Mouse (Mus musculus): ENCODE data around the gene Tdrd7. TPM values are rescaled to one million over a fixed set of nuclear protein-coding genes. Genes with fewer than 3 reads are reported as not detected.

Tdrd7 gene
- polyA plus RNA-seq, 1 experiment: 29.5 TPM

DNA sequence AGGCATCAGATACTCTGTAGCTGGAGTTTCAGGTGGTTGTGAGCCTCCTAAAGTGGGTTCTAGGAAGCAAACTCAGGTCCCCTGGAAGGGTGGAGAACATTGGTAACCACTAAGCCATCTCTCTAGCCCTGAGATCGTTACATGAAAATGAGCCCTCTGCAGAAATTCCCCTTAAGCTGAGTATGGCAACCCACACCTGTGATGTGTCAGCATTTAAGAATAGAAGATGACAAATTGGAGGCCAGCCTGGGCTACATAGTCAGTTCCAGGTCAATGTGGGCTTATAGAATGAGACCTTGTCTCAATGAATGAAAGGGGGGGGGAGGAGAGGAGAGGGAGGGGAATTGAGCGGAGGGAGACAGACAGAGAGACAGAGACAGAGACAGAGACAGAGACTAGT is 46.6 kb downstream of the Tdrd7 start:
- no peaks in the 10 kb centered on the region for H3K4me1 ChIP-seq (ENCODE audit: control insufficient read depth, insufficient read depth, low read length)
- no peak overlapping the region for H3K4me3 ChIP-seq (ENCODE audit: insufficient read depth, low read length)
- TF ChIP-seq POLR2A (IDR thresholded peaks at IDR 0.05; ENCODE audit: extremely low read depth, insufficient read depth, low read length) (no peak), CTCF (IDR thresholded peaks at IDR 0.05; ENCODE audit: extremely low read depth, insufficient read depth, low read length) (no peak)
- H3K27ac ChIP-seq (ENCODE audit: insufficient read depth, low read length): no peak overlapping the region

DNA sequence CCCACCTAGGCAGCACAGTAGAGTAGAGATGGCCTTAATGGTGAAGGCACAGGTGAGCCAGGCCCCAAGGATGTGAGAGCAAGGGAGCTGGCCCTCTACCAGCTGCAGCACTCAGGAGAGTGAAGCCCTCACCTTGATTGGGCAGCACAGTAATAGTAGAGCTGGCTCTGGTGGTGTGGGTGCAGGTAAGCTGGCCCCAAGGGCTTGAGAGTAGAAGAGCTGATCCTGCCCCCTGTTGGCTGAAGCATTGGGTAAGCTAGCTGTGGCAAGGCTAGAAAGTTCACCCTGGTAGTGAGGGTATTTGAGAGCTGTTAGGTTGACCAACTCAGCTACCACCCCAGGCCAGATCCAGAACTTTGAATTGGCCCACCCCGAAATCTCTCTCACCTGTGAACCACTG is 50.5 kb downstream of the Tdrd7 start:
- TF ChIP-seq CTCF (IDR thresholded peaks at IDR 0.05; ENCODE audit: extremely low read depth, insufficient read depth, low read length): no peak
- no peak for TF ChIP-seq POLR2A (IDR thresholded peaks at IDR 0.05; ENCODE audit: extremely low read depth, insufficient read depth, low read length)
- no peaks in the 10 kb centered on the region for H3K4me1 ChIP-seq (ENCODE audit: control insufficient read depth, insufficient read depth, low read length)
- H3K4me3 ChIP-seq (ENCODE audit: insufficient read depth, low read length): no peak overlapping the region
- no peak overlapping the region for H3K27ac ChIP-seq (ENCODE audit: insufficient read depth, low read length)

DNA sequence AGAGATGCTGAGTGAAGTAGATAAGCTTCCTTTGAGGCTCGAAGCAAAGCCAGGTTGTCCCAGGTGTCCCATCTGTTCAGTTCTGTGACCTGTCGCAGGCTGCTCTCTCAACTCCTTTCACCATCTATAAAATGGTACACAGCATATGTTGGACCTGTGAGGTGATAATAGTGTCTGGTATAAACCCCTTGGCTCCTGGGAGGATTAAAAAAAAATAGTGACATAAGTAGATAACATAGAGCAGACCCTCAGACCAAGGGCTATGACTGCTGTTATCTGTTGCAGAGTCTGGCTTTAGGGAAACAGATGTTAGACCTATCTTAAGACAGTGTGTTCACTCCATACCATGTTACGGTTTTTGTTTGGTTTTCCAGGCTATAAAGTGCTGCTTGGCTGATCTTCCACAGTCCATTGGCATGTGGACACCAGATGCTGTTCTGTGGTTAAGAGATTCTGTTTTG is 57.9 kb downstream of the Tdrd7 start:
- no peak overlapping the region for H3K4me3 ChIP-seq (ENCODE audit: insufficient read depth, low read length)
- no peaks in the 10 kb centered on the region for H3K4me1 ChIP-seq (ENCODE audit: control insufficient read depth, insufficient read depth, low read length)
- TF ChIP-seq POLR2A (IDR thresholded peaks at IDR 0.05; ENCODE audit: extremely low read depth, insufficient read depth, low read length) (no peak), CTCF (IDR thresholded peaks at IDR 0.05; ENCODE audit: extremely low read depth, insufficient read depth, low read length) (no peak)
- no peak overlapping the region for H3K27ac ChIP-seq (ENCODE audit: insufficient read depth, low read length)

DNA sequence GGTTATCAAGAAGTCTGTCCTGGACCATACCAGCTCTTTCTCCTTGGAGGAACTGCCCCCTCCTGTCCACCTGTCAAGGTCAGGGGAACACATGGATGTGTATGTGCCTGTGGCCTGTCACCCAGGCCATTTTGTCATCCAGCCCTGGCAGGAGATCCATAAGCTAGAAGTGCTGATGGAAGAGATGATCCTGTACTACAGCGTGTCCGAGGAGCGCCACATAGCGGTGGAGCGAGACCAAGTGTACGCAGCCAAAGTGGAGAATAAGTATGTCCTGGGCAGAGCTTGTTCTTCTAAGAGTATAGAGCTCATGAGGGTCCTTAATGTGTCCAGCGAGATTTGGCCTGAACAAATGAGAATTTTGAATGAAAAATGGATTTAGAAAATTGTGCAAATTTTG is 60.8 kb downstream of the Tdrd7 start:
- no peaks in the 10 kb centered on the region for H3K4me1 ChIP-seq (ENCODE audit: control insufficient read depth, insufficient read depth, low read length)
- TF ChIP-seq CTCF (IDR thresholded peaks at IDR 0.05; ENCODE audit: extremely low read depth, insufficient read depth, low read length) (peak; percentile 66), POLR2A (IDR thresholded peaks at IDR 0.05; ENCODE audit: extremely low read depth, insufficient read depth, low read length) (no peak)

DNA sequence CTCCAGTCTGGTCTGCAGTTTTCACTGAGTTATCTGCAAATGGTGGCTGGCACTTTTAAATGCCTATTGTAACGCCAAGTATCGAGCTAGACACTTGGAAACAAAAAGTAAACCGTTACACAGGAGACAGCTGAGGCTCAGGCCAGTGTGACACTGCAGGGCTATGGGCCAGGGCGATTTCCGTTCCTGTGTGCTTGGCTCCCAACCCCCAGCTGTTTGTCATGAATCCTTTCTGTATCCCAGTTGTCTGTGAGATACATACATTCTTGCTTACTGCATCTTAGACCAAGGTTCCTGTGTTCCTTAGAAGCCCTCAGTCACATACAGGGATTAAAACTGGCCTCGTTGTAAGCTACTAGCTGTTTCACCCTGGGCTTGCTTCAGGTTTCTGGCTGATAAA is 63.1 kb downstream of the Tdrd7 start:
- Histone ChIP-seq H3K4me1 (ENCODE audit: control insufficient read depth, insufficient read depth, low read length) (no peaks in the 10 kb centered on the region), H3K27ac (ENCODE audit: insufficient read depth, low read length) (no peak overlapping the region), H3K4me3 (ENCODE audit: insufficient read depth, low read length) (no peak overlapping the region)
- TF ChIP-seq CTCF (IDR thresholded peaks at IDR 0.05; ENCODE audit: extremely low read depth, insufficient read depth, low read length): no peak
- TF ChIP-seq POLR2A (IDR thresholded peaks at IDR 0.05; ENCODE audit: extremely low read depth, insufficient read depth, low read length): no peak

More for the DNA sequence above, 60.8 kb downstream of the Tdrd7 start:
- Histone ChIP-seq H3K27ac (ENCODE audit: insufficient read depth, low read length) (no peak overlapping the region), H3K4me3 (ENCODE audit: insufficient read depth, low read length) (no peak overlapping the region)

DNA sequence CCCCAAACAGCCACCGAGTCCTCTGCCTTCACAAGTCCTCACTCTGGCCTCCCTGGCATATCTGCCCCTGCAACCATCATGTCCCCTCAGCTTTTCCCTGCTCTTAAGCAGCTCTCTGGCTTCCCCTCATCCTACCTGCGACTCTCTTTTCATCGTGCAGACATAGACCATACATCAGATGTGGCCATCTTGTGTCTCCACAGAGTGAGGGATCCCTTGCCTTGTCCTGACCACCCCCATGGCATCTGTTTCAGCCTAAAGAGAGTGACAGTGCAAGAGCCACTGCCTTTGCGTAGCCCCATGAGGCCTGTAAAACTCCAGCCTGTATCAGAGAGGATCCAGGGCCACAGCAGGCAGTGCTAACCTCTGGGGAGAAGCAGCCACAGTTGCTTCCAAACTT is 63.6 kb downstream of the Tdrd7 start:
- H3K27ac ChIP-seq (ENCODE audit: insufficient read depth, low read length): no peak overlapping the region
- H3K4me3 ChIP-seq (ENCODE audit: insufficient read depth, low read length): no peak overlapping the region
- TF ChIP-seq POLR2A (IDR thresholded peaks at IDR 0.05; ENCODE audit: extremely low read depth, insufficient read depth, low read length): no peak
- no peak for TF ChIP-seq CTCF (IDR thresholded peaks at IDR 0.05; ENCODE audit: extremely low read depth, insufficient read depth, low read length)
- no peaks in the 10 kb centered on the region for H3K4me1 ChIP-seq (ENCODE audit: control insufficient read depth, insufficient read depth, low read length)

DNA sequence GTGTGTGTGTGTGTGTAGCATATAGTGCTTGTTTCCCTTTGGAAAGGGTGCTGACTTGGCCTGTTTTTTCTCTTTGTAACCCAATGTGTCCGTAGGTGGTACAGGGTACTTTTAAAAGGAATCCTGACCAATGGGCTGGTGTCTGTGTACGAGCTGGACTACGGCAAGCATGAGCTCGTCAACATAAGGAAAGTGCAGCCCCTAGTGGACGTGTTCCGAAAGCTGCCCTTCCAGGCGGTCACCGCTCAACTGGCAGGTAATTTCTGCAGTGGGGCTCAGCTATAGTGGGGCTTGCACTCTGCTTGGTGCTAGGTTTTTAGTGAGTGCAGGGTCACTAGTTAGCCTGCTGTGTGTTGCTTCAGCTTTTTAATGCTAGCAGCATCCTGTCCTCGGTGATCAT is 64.4 kb downstream of the Tdrd7 start:
- no peak overlapping the region for H3K4me3 ChIP-seq (ENCODE audit: insufficient read depth, low read length)
- TF ChIP-seq POLR2A (IDR thresholded peaks at IDR 0.05; ENCODE audit: extremely low read depth, insufficient read depth, low read length) (no peak), CTCF (IDR thresholded peaks at IDR 0.05; ENCODE audit: extremely low read depth, insufficient read depth, low read length) (peak; percentile 33; the same call in 1 of the 2 replicates)
- H3K4me1 ChIP-seq (ENCODE audit: control insufficient read depth, insufficient read depth, low read length): no peaks in the 10 kb centered on the region
- no peak overlapping the region for H3K27ac ChIP-seq (ENCODE audit: insufficient read depth, low read length)

DNA sequence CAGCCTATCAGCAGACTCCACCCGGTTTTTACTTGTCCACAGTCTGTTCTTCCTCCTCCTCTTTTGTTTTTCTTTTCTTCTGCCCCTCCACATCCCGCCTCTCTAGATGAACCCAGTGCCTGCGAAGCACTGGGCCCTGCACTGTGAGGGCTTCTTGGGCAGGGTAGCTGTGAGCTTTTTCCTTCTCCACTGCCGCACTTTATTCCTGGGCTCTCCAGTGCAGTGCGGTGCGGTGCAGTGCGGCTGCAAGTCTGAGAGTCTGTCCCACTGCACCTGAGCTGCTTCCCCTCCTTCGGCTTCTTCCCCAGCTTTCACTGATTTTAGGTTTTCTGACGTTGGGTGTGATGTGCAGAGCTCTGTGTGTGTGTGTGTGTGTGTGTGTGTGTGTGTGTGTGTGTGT is 67.3 kb downstream of the Tdrd7 start:
- H3K27ac ChIP-seq (ENCODE audit: insufficient read depth, low read length): no peak overlapping the region
- H3K4me1 ChIP-seq (ENCODE audit: control insufficient read depth, insufficient read depth, low read length): no peaks in the 10 kb centered on the region
- TF ChIP-seq POLR2A (IDR thresholded peaks at IDR 0.05; ENCODE audit: extremely low read depth, insufficient read depth, low read length) (no peak), CTCF (IDR thresholded peaks at IDR 0.05; ENCODE audit: extremely low read depth, insufficient read depth, low read length) (no peak)
- H3K4me3 ChIP-seq (ENCODE audit: insufficient read depth, low read length): no peak overlapping the region

DNA sequence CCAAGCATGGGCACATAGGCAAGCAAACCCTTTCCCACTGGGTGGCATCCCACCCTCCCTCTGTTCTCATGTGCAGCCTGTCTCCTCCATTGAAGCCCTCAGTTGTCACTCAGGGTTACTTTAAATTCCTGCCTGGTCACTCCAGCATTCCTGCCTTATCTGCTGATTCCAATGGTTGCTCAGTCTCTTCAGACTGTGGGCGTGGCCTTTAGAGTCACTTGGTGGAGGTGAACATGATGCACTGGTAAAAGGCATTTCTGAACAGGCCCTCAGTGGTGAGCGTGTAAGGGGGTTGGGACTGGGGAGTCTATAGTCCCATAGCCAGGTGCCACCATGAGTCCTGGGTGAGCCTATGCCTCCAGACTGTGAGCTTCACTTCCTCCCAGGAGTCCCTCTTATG is 68.1 kb downstream of the Tdrd7 start:
- no peak overlapping the region for H3K27ac ChIP-seq (ENCODE audit: insufficient read depth, low read length)
- no peaks in the 10 kb centered on the region for H3K4me1 ChIP-seq (ENCODE audit: control insufficient read depth, insufficient read depth, low read length)
- TF ChIP-seq POLR2A (IDR thresholded peaks at IDR 0.05; ENCODE audit: extremely low read depth, insufficient read depth, low read length): no peak
- no peak for TF ChIP-seq CTCF (IDR thresholded peaks at IDR 0.05; ENCODE audit: extremely low read depth, insufficient read depth, low read length)
- H3K4me3 ChIP-seq (ENCODE audit: insufficient read depth, low read length): no peak overlapping the region

DNA sequence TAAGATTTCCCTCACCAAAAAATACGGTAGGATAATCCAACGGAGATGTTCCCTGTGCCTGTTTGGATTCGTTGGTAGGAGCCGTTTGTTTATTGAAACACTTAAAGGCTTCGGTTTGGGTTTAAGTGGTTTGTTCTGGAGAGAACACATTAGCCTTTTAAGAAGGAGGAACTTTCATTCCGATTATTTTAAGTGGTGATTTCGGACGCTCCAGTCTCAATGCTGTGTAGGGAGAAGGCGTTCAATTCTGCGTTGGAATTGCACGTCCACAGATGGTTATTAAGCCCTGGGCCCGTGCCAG is 73.4 kb downstream of the Tdrd7 start:
- peak overlapping the region; percentile 26; the same call in 1 of the 2 replicates for H3K27ac ChIP-seq (ENCODE audit: insufficient read depth, low read length)
- no peak for TF ChIP-seq CTCF (IDR thresholded peaks at IDR 0.05; ENCODE audit: extremely low read depth, insufficient read depth, low read length)
- TF ChIP-seq POLR2A (IDR thresholded peaks at IDR 0.05; ENCODE audit: extremely low read depth, insufficient read depth, low read length): no peak
- peaks cover 6% of the 10 kb centered on the region for H3K4me1 ChIP-seq (ENCODE audit: control insufficient read depth, insufficient read depth, low read length)
- H3K4me3 ChIP-seq (ENCODE audit: insufficient read depth, low read length): peak overlapping the region; percentile 77

Measured in cortical plate, adult 2 months (tissue).